Mouse (Mus musculus): ENCODE results near the gene Tmem178.
"Not testable (repeated sequence)": the region's sequence is repeated elsewhere in the genome, so short reads cannot be mapped to it uniquely, and the experiment has no call there.

The Tmem178 gene

DNA sequence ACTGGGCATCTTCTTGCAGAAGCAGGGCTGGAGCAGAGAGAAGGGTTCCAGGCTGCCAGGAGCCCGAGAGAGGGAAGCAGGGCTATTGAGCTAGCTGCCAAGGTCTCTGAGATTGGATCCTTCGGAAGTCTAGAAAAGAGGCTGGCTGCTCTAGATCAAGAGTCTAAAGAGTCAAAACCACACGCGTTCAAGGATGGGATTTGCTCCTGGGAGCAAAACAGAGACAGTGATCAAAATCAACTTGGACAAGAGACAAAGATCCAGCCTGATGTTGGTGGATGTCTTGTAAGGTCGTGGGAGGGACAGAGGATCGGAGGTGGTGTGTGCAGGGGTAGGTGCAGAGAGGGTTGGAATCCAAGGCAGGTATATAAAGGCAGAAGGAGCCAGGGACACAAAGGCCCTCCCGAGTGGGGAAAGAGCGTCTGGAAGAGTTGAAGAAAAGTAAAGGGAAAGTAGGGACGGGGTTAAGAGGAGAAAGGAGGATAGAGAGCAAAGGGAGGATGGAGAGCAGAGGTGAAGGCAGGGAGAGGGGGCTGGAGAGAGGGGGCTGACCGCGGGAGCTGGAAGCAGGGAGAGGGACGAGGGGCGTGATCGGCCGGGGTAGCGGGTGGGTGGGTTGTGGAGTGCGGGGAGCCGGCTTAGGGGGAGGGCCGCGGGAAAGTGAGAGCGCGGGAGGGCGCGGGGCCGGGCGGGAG, 450 bp upstream of the Tmem178 start:
- DNase-seq (ENCODE audit: extremely low read depth, low read depth): no peak

DNA sequence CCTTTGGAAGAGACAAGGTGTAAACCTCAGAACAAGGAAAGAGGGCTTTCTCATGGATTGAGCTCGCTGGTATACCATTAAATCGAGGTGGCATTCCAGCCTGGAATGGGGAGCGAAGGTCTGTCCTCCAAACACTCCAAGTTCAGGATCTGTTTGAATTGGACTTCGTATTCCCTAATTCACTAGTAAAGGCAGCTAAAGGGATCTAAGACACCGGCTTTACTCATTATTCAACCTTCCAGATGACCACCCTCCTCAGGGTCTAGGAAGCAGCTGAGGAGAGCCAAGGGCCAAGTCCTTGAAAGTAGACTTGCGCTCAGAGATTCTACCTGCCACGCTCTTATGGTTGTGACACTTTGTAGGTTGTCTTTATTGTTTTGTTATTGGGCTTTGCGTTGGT, 1.1 kb downstream of the Tmem178 start:
- not testable (repeated sequence) for DNase-seq (ENCODE audit: extremely low read depth, low read depth)

DNA sequence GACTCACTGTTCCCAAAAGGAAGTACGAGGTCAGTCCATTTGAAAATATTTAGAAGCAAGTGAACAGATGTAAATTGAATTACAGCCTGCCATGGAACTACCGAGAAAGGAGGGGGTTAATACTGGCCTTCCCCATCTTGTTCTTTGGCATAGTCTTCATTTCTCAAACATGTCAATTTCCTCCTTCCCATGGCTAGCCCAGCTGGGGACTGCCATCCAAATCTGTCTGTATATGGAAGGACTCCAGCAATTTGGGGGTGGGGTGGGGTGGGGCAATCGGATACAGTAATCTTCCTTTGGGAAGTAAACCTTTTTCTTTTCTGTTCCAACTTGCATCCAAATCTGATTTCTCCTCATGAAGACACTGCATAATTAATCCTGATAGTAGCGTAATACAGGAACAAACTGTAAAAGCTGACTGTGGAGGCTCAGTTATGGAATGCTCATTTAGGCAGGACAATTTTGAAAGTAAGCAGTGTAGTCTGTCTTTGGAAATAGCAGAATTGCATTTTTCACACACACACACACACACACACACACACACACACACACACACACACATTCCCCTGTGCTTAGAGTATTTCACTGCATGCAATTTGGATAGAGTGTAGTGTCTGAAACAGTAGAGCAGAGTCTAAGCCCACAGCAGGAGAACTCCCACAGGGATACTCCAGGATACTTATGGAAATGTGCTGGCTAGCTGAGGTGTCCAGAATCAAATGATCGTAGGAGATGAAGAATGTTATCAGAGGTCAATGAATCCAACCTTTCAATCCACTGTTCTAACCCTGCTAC, 1.9 kb downstream of the Tmem178 start:
- no peak for DNase-seq (ENCODE audit: extremely low read depth, low read depth)

DNA sequence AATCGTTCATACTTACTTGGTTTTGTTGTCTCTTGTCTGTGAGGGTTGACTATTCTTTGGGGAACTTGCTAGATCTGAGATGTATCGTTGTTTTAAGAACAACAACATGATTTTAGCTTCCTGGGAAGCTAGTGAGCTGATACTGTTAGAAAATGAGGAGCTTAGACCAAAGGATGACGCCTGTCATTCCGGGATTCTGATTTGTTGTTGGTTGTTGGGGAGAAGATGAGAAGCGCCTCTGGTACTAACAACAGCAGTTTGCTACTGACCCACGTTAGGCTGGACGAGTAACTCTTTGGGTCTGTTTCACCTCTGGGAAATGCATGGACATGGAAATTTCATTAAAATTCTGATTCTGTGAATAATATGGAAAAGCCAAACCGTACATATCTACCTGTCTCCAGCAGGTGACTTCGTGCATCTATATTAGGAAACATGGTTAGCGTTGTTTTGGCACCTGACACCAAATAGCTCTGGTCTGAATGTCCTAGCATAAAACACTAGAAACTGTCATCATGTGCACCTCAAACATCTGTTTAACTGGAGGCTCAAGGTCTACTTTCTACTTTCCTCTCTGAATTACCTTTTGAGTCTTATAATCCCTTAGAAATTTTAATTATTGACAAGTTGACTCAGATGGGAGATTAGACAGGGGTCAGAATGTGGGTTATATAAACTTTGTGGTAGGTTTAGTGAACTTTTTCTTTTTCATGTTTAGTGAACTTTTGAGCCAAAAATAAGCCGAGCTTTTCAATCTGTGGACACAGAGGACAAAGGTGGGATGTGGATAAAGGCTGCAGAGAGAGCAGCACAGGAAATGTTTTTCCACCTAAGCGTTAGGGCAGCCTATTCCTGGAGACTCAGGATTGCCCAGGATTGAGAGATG, 2.9 kb downstream of the Tmem178 start:
- DNase-seq (ENCODE audit: extremely low read depth, low read depth): no peak

DNA sequence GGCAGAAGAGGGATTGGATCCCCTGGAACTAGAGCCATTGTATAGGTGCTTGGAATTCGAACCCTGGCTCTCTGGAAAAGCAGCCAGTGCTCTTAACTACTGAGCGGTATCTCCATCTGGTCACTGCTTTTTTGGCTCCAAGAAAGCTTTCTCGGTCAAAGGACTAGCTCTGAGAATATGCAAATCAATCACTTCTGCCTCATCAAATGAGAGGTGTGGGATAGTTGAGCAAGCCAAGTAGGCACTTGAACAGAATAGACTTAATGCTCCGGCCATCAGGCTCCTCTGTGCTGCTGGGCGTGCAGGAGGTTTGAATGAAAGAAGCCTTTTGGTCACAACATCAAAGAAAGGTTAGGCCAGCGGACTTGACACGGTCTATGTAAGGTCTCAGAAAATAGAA, 5.0 kb downstream of the Tmem178 start:
- no peak for DNase-seq (ENCODE audit: extremely low read depth, low read depth)

DNA sequence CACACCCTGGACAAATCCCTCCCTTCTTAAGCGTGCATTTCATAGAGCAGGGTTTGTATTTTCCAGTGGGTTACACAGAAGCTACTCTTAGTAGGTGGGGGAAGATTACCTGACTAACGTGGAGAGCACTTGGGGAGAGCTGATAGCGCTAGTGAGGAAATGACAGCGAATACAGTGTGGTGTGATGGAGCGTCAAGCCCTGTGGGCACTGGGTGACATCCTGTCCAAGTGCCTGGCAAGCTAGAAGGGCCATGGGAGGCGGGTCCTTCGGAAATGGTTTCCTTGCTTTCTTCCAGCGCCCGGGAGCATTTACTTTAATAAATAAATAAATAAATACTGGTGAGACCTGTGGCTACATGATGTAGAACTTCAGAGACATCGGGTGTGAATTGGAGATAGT, 5.5 kb downstream of the Tmem178 start:
- DNase-seq (ENCODE audit: extremely low read depth, low read depth): no peak

DNA sequence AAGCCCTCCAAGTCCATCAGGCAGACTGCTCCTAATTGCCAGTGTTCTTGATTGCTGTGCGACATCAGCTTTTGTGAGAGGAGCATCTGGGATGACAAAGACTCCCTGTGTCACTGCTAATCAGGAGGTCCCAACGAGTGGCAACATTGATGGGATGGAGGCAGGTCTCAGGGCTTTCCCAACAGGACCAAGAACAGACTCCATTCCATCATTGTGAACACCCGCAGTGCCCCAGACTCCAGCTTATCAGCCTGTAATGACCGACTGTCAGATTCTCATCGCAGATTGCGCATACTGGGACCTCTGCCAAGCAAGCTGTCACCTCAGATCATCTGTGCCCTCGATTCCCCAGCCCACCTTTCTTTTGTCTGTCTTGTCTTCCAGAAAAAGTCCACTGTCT, 7.9 kb downstream of the Tmem178 start:
- no peak for DNase-seq (ENCODE audit: extremely low read depth, low read depth)

DNA sequence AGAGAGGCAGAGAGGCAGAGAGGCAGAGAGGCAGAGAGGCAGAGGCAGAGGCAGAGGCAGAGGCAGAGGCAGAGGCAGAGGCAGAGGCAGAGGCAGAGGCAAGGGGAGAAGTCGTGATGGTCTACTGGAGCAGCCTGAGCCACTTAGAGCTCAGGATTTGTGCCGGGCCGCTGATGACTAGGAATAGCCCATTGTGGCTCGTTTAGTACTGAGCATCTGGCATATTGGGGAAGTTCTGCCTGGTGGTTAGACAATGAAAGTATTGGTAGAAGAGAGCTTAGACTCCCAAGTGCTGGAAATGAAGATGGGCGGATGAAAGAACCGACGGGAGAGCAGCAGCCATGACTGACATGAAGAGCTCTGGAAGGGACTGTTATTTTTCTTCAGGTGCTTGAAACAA, 11.0 kb downstream of the Tmem178 start:
- no peak for DNase-seq (ENCODE audit: extremely low read depth, low read depth)

DNA sequence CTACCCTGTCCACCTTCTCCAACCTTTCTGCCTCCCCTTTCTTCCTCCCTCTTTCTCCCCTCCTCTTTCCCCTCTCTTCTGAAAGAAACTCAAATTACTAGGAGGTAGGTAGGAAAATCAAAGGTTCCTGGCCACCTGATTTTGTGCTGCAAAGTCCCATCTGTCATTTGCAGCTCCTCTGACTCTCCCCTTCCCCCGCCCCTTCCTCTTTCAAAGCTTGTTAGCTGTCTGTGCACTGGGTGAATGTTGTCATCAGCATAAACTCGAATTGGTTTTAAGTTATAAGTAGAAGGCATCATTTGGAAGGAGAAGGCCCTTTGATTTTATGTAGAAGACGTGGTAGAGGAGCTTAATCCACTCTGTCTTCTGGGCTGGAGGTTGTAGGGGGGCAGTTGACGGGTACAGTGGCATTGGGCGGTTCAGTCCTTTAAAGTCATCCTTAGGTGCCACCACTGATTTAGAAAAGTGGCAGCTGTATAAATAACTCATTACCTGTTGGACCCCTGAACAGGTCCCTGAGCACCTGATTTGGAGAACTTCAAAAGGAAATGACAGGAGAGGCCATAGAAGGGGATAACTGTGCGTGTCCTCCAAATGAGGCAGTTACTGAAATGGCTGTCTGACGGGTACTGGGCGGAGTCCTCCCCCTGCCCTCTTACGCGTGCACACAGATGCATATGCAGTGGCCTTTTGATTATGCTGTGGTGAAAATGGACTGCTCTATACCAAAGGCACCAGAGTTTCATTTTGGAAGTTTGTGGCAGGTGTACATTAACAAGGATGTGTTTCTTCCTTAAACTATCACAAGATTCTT, 11.8 kb downstream of the Tmem178 start:
- no peak for DNase-seq (ENCODE audit: extremely low read depth, low read depth)

DNA sequence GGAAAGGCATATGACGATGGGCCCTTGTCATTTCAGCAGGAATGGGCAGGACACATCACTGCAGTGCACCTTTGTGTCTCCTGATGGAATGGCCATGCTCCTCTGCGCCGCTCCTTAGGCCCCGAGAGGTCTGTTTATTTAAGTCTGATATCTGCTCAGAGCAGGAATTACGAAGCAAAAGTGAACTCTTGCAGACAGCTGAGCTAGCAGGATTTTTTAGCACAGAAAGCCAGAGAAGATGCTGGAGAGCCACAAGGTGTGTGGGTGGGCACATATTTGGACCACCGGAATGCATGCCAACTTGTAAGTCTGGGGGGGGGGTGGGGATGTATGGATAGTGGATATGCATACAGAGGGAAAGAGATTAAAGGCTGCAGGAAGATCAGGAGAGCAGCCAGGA, 13.9 kb downstream of the Tmem178 start:
- no peak for DNase-seq (ENCODE audit: extremely low read depth, low read depth)

DNA sequence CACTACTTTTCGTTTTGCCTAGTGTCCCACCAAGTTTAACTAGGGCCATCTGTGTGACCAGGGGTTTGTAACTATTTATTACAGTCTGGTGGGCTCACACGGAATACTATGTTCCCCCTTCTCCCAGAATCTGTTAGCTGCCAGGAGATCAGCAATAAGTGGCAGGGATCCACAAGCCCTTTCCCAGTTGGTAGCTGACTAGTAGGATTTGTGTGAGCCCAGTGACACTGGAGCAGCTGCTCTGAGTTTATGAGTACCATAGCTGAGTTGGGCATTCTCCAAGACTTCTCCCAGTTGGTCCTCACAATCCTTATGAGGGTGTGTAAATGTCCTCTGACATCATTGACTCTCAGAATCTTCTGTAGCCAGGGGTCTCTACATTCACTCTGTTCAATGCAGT, 15.4 kb downstream of the Tmem178 start:
- no peak for DNase-seq (ENCODE audit: extremely low read depth, low read depth)

DNA sequence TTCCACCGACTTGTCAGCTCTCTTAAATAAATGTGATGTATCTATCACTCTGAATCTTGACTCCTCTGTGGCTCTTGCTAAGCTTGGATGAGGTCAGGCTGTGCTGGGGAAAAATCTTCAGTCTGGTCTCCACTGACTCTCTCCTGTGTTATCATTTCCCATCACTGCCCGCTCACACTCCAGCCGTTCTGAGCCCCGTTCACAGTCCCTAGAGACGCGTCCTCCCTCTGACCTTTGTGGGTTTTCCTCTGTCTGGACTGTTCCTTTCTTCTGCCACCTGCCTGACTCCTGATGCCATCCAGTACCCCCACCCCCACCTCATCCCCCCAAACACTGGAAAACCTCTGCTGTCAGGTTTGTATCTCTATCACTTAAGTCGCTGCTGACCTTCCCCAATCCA, 23.0 kb downstream of the Tmem178 start:
- DNase-seq (ENCODE audit: extremely low read depth, low read depth): no peak

DNA sequence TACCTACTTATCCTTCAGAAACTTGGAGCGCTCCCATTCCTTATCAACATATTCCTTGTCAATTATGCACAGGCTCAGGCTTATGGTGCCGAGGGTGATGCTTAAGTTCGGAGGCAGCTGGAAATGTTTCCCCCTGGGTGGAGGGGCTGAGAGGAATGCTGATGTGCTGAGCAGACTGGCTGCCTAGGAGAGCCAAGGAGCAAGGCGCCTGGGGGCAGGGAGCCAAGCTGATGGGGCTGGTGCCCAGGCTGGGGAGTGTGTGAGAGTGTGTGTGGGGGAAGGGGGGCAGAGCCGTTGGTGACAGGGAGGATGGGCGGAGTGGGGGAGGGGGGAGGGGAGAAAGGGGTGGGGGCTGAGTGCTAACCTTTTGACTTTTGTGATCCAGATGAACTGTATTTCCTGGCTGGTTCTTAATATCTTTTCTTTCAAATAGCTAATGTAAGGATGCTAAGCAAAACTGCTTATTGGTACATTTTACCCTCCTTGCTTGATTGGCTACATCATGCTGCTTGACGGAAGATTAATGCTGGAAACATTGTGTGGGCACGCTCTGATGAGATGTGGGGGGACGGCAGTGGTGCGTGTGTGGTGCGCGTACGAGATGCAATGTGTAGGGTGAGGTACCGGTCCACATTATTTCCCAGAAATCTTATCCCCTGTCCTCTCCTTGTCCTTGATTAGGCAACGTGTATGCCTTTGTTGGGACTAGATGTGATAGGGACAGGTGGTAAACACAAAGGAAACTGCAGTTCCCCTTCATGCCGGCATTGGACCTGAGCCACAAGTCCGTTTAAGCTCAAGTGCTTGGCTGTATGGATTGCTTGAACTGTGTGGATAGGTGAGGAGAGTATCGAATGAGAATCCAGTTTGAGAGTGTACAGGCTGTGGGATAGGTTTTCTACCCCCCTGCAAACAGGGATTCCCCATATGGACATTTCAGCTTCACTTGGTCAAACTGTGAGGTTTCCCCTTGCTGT, 25.5 kb downstream of the Tmem178 start:
- DNase-seq (ENCODE audit: extremely low read depth, low read depth): no peak

DNA sequence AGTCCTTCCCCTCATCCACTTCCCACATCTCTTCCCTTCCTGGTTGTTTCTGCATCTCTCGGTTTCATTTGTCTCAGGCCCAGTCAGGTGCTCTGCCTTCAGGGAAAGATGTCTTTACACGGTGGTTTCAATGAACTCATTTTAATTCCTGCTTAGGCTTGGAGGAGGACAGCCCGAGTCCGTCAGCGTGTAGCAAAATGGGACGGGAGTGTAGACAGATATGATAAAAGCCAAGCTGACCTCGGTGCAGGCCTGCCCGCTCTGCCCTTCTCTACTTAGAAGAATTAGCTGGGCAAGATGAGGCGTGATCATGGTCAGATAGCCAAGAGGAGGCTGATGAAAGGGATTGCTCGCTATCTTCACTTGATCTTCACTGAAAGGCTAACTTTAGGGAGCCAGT, 26.3 kb downstream of the Tmem178 start:
- DNase-seq (ENCODE audit: extremely low read depth, low read depth): no peak

DNA sequence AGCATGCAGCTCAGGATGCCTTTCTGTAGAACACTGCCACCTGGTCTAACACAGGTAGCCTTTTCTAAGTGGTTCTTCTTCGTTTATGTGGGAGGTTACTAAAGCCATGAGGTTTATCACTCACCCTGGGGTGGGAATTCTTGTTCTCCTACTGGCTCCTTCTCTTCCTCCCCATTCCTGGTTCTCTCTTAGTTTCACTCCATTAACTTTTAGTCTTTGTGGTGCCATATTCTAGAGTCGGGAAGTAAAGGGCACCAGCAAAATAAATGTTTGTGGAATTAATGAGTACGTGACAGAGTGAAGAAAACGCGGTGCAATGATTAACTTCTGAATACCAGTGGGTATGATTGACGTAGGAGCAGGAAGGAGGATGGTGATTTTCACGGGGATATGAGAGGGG, 28.5 kb downstream of the Tmem178 start:
- no peak for DNase-seq (ENCODE audit: extremely low read depth, low read depth)

DNA sequence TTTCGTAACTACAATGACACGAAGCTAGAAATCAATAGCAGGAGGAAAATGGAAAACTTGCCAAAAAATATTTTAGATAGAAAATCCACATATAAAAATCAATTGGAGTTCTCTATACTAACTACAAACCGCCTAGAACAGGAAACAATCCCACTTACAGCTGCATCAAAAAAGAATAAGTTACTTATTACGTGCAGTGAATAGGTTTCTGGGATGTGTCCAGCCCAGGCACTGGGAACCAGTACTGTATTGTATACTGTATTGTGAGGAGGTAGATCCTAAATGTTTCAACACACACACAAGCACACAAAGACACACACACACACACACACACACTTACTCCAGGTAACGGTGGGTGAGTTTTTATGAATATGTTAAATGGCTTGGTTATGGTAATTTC, 32.8 kb downstream of the Tmem178 start:
- DNase-seq (ENCODE audit: extremely low read depth, low read depth): no peak

DNA sequence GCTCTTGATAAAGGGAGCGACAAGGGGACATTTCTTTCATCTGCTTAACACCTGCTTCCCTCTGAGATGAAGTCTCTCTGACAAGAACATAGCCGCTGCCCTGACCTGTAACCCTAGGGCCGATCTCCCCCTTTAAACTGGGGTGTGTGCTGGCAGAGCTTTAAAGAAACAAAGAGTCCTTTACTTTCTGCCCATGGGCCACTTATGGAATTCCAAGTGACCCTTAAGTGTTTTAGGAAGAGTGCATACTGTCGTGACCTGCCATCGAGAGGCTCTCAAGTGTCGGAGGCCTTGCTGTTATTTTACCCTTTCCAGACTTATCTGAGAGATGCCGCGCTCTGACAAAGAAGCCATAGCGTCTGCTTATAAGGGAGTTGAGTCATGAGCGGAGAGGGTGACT, 35.7 kb downstream of the Tmem178 start:
- no peak for DNase-seq (ENCODE audit: extremely low read depth, low read depth)

DNA sequence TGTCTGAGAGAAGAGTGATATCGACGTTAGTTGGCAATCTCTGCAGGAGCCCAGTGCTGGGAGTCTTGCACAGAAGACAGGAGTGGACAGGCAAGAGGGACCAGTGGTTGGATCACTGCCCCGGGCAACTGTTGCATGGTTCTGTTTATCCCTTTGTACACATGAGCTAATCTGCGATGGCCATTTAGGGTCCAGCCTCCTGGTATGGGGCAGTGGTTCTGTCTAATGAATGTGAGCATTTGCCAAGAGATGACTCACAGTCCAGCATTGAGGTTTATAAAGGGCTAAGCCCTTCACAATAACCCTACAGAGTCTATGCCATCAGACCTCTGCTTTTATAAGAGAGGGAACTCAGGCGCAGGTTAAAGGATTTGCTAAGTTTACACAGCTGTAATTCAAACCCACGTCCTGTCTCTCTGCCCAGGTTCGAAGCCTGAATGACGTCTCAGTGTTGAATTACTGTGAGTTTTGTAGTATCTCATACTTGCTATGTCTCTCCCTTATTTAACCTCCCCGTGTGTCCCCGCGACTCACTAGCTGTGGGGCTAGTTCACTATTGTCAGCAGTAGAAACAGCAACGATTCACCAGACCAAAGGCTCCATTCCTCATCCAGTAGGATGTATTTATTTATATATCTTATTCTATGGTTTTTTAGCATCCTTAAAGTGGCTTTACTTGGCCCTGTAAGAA, 37.4 kb downstream of the Tmem178 start:
- no peak for DNase-seq (ENCODE audit: extremely low read depth, low read depth)

DNA sequence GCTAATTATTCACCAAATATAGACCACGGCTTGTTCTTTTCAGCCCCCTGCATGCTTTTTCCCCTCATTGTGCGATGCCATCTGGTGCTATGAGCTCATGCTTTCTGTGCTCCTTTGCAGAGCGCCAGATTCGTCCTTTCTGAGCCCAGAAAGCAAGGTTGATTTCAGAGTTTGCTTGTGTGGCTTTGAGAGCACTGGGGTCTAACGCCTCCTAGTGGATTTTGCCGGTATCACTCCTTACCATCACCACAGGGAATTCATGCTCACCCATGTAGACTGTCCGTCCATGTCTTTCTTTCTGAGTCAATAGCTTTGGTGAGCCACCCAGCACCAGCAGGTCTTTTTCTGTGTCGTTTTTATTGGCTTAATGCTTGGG, 38.0 kb downstream of the Tmem178 start:
- DNase-seq (ENCODE audit: extremely low read depth, low read depth): peak; percentile 43

DNA sequence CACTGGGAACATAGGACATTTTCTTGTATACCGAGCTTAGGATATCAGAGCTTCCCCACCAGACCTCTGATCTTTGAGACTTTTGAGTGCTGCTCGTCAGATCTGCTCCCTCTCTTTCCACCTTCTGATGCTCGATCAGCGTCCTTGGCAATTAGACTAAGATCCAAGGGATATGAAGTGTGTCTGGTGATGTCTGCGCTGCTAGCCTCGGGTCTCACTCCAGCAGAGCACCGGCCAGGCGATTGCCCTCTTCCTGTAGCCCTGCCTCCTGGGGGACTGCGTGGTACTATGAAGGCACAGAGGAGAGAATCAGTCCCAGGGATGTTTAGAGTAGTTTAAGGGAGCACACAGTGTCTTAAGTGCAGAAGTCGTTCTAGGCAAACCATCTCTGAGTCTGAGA, 38.5 kb downstream of the Tmem178 start:
- DNase-seq (ENCODE audit: extremely low read depth, low read depth): no peak
